Mouse (Mus musculus) cerebral cortex, adult 2 months (tissue): Measurements from ENCODE around the gene Tns2.

Experiments
- WGBS: fragments of 180-500 bp; shearing (Covaris S2); methylation state at CpG from one replicate; pipeline ENCODE4 v1.1.7; 2018; 5-methylcytosine and 5-hydroxymethylcytosine counted together

Tns2 gene

GRCm38 (mm10) chr15:102100161-102100981 is at the start of gene Tns2:
Gene Tns2, plus strand, starts transcription at chr15:102100413.
- WGBS = 1% methylated on average over 77 of the region's 82 CpGs

GRCm38 (mm10) chr15:102051920-102052683 is 48.1 kb upstream of the Tns2 start:
- WGBS = 2% methylated on average over 29 of the region's 33 CpGs

GRCm38 (mm10) chr15:102056495-102057174 is 43.6 kb upstream of the Tns2 start:
- 90% methylated on average over 15 of the region's 15 CpGs for WGBS

GRCm38 (mm10) chr15:102065661-102066325 is 34.4 kb upstream of the Tns2 start:
- WGBS = 3% methylated on average over 20 of the region's 20 CpGs

- 70% methylated on average over 13 of the region's 13 CpGs for WGBS
Observed at GRCm38 (mm10) chr15:102070476-102071467, 29.4 kb upstream of the Tns2 start.

GRCm38 (mm10) chr15:102072963-102073558 is 27.2 kb upstream of the Tns2 start:
- WGBS = 12% methylated on average over 6 of the region's 6 CpGs

- under 1% methylated on average over 58 of the region's 58 CpGs for WGBS
Observed at GRCm38 (mm10) chr15:102073559-102074069, 26.6 kb upstream of the Tns2 start, which contains the start of gene Eif4b. Gene Eif4b, plus strand, starts transcription at chr15:102073773.

- WGBS = under 1% methylated on average over 56 of the region's 57 CpGs
Observed at GRCm38 (mm10) chr15:102074070-102074731, 26.0 kb upstream of the Tns2 start.

GRCm38 (mm10) chr15:102074876-102075585 is 25.2 kb upstream of the Tns2 start:
- WGBS = 7% methylated on average over 11 of the region's 11 CpGs

GRCm38 (mm10) chr15:102077111-102077677 is 23.0 kb upstream of the Tns2 start:
- 84% methylated on average over 2 of the region's 2 CpGs for whole genome bisulfite sequencing

- WGBS = 65% methylated on average over 4 of the region's 4 CpGs
Observed at GRCm38 (mm10) chr15:102079221-102079620, 21.0 kb upstream of the Tns2 start.

- 70% methylated on average over 8 of the region's 8 CpGs for WGBS
Observed at GRCm38 (mm10) chr15:102079924-102080323, 20.3 kb upstream of the Tns2 start.

GRCm38 (mm10) chr15:102080429-102080828 is 19.8 kb upstream of the Tns2 start:
- WGBS = 51% methylated on average over 2 of the region's 2 CpGs

GRCm38 (mm10) chr15:102082148-102082547 is 18.1 kb upstream of the Tns2 start:
- WGBS = 72% methylated on average over 4 of the region's 4 CpGs

- 72% methylated on average over 4 of the region's 4 CpGs for WGBS
Observed at GRCm38 (mm10) chr15:102083028-102083427, 17.2 kb upstream of the Tns2 start.

- WGBS = 71% methylated on average over 12 of the region's 12 CpGs
Observed at GRCm38 (mm10) chr15:102089914-102090585, 10.2 kb upstream of the Tns2 start.

- 71% methylated on average over 12 of the region's 12 CpGs for WGBS
Observed at GRCm38 (mm10) chr15:102091063-102091679, 9.0 kb upstream of the Tns2 start.
